Mouse (Mus musculus) stomach, embryonic 16.5 days (tissue): ENCODE measurements around the gene Lcn8. TPM values are rescaled to one million over a fixed set of nuclear protein-coding genes. Genes with fewer than 3 reads are reported as not detected.

Experiments
- ATAC-seq: fragments of 200-750 bp; cut with Nextera tagmentation; 2 replicates; pipeline ENCODE4 v1.8.0; 2017; ENCODE audit warnings: moderate number of reproducible peaks, moderate TSS enrichment; ENCODE audit not compliant: insufficient read depth, low FRiP score
- H3K27ac ChIP-seq: fragments of 300-500 bp; sonication (generic); 2 replicates; pipeline ENCODE4 v1.5.1; 2014; ENCODE audit warnings: low read length
- H3K27me3 ChIP-seq: fragments of 300-500 bp; sonication (generic); 2 replicates; pipeline ENCODE4 v1.6.1; 2014; ENCODE audit warnings: low read length, control low read depth, mixed read lengths; ENCODE audit not compliant: control insufficient read depth, insufficient read depth
- H3K36me3 ChIP-seq: fragments of 300-500 bp; sonication (generic); 2 replicates; pipeline ENCODE4 v1.6.1; 2014; ENCODE audit warnings: low read length; ENCODE audit not compliant: control insufficient read depth, insufficient read depth
- H3K4me1 ChIP-seq: fragments of 300-500 bp; sonication (generic); 2 replicates; pipeline ENCODE4 v1.6.1; 2014; ENCODE audit warnings: low read length, control low read depth, mixed read lengths; ENCODE audit not compliant: control insufficient read depth, insufficient read depth
- H3K4me2 ChIP-seq: fragments of 300-500 bp; sonication (generic); 2 replicates; pipeline ENCODE4 v1.6.1; 2014; ENCODE audit warnings: low read depth, low read length, mixed read lengths
- H3K4me3 ChIP-seq: fragments of 300-500 bp; sonication (generic); replicated peaks from 2 replicates; pipeline ENCODE4 v1.5.1; 2014; ENCODE audit warnings: mild to moderate bottlenecking, low read length
- H3K9ac ChIP-seq: fragments of 300-500 bp; sonication (generic); 2 replicates; pipeline ENCODE4 v1.6.1; 2014; ENCODE audit warnings: low read length
- H3K9me3 ChIP-seq: fragments of 300-500 bp; sonication (generic); replicated peaks from 2 replicates; pipeline ENCODE4 v1.6.1; 2016; ENCODE audit warnings: low read length, control low read depth; ENCODE audit not compliant: control insufficient read depth
- WGBS: fragments of 180-500 bp; shearing (Covaris S2); extraction: QIAGEN DNeasy Blood & Tissue Kit; methylation state at CpG from one replicate; pipeline ENCODE4 v1.1.7; 2014; 5-methylcytosine and 5-hydroxymethylcytosine counted together
- polyA plus RNA-seq: library from polyadenylated mRNA; unstranded; fragments of >200 nt; fragmentation: Nextera tagmentation; extraction: Ambion mirVana; gene quantifications from 2 replicates; pipeline ENCODE4 v1.2.1, GENCODE M21; 2015

The Lcn8 gene
- polyA plus RNA-seq, 1 experiment from 2014 or later = not detected

GRCm38 (mm10) chr2:25625986-25626385 is 26.9 kb upstream of the Lcn8 start:
- H3K9me3 ChIP-seq = no peaks in the 10 kb centered on the region
- no peaks in the 10 kb centered on the region for H3K27me3 ChIP-seq
- H3K9ac ChIP-seq = no peak overlapping the region
- no peak overlapping the region for H3K27ac ChIP-seq
- H3K4me1 ChIP-seq = no peaks in the 10 kb centered on the region
- no peak overlapping the region for H3K4me3 ChIP-seq
- H3K4me2 ChIP-seq = no peak overlapping the region
- ATAC-seq = no peak
- H3K36me3 ChIP-seq = no peaks in the 10 kb centered on the region
- 35% methylated on average over 5 of the region's 5 CpGs for WGBS

GRCm38 (mm10) chr2:25627811-25628210 is 25.1 kb upstream of the Lcn8 start, which contains the start of gene Fcna:
TSS of gene Fcna (minus strand) at chr2:25628030.
- no peaks in the 10 kb centered on the region for H3K36me3 ChIP-seq
- H3K27me3 ChIP-seq = no peaks in the 10 kb centered on the region
- ATAC-seq = no peak
- no peak within 1 kb of the TSS for H3K4me2 ChIP-seq
- no peak within 1 kb of the TSS for H3K9ac ChIP-seq
- no peaks in the 10 kb centered on the region for H3K4me1 ChIP-seq
- no peak within 1 kb of the TSS for H3K4me3 ChIP-seq
- 69% methylated on average over 6 of the region's 6 CpGs for WGBS
- H3K9me3 ChIP-seq = no peaks in the 10 kb centered on the region
- H3K27ac ChIP-seq = no peak within 1 kb of the TSS

GRCm38 (mm10) chr2:25628738-25629137 is 24.2 kb upstream of the Lcn8 start:
- WGBS = 49% methylated on average over 4 of the region's 4 CpGs
- H3K4me1 ChIP-seq = no peaks in the 10 kb centered on the region
- no peaks in the 10 kb centered on the region for H3K9me3 ChIP-seq
- no peak for ATAC-seq
- H3K36me3 ChIP-seq = no peaks in the 10 kb centered on the region
- no peak overlapping the region for H3K9ac ChIP-seq
- H3K27ac ChIP-seq = no peak overlapping the region
- no peak overlapping the region for H3K4me3 ChIP-seq
- H3K27me3 ChIP-seq = no peaks in the 10 kb centered on the region
- no peak overlapping the region for H3K4me2 ChIP-seq

- Histone ChIP-seq H3K9me3 (no peaks in the 10 kb centered on the region), H3K4me3 (no peak overlapping the region), H3K4me2 (no peak overlapping the region), H3K36me3 (no peaks in the 10 kb centered on the region), H3K9ac (no peak overlapping the region), H3K4me1 (no peaks in the 10 kb centered on the region), H3K27ac (no peak overlapping the region), H3K27me3 (no peaks in the 10 kb centered on the region)
- WGBS = 71% methylated on average over 3 of the region's 3 CpGs
- no peak for ATAC-seq
Measured at GRCm38 (mm10) chr2:25633616-25634015, 19.3 kb upstream of the Lcn8 start.

- H3K4me1 ChIP-seq = no peaks in the 10 kb centered on the region
- 62% methylated on average over 1 of the region's 1 CpGs for WGBS
- no peak overlapping the region for H3K9ac ChIP-seq
- no peaks in the 10 kb centered on the region for H3K9me3 ChIP-seq
- no peaks in the 10 kb centered on the region for H3K27me3 ChIP-seq
- H3K27ac ChIP-seq = no peak overlapping the region
- no peaks in the 10 kb centered on the region for H3K36me3 ChIP-seq
- ATAC-seq = no peak
- H3K4me3 ChIP-seq = no peak overlapping the region
- H3K4me2 ChIP-seq = no peak overlapping the region
Measured at GRCm38 (mm10) chr2:25634046-25634445, 18.9 kb upstream of the Lcn8 start.

- H3K27me3 ChIP-seq = no peaks in the 10 kb centered on the region
- no peaks in the 10 kb centered on the region for H3K9me3 ChIP-seq
- ATAC-seq = no peak
- H3K4me2 ChIP-seq = no peak overlapping the region
- WGBS = 23% methylated on average over 6 of the region's 6 CpGs
- no peaks in the 10 kb centered on the region for H3K4me1 ChIP-seq
- H3K4me3 ChIP-seq = no peak overlapping the region
- no peak overlapping the region for H3K9ac ChIP-seq
- no peak overlapping the region for H3K27ac ChIP-seq
- no peaks in the 10 kb centered on the region for H3K36me3 ChIP-seq
Measured at GRCm38 (mm10) chr2:25639890-25640289, 13.0 kb upstream of the Lcn8 start.

- Histone ChIP-seq H3K27ac (no peak overlapping the region), H3K4me1 (no peaks in the 10 kb centered on the region), H3K27me3 (no peaks in the 10 kb centered on the region), H3K36me3 (no peaks in the 10 kb centered on the region), H3K9me3 (no peaks in the 10 kb centered on the region), H3K9ac (no peak overlapping the region), H3K4me2 (no peak overlapping the region), H3K4me3 (no peak overlapping the region)
- no peak for ATAC-seq
- WGBS = 56% methylated on average over 1 of the region's 1 CpGs
Measured at GRCm38 (mm10) chr2:25654502-25654901, 1.6 kb downstream of the Lcn8 start.

- Histone ChIP-seq H3K36me3 (no peaks in the 10 kb centered on the region), H3K9me3 (no peaks in the 10 kb centered on the region), H3K9ac (no peak overlapping the region), H3K4me2 (no peak overlapping the region), H3K4me3 (no peak overlapping the region), H3K4me1 (no peaks in the 10 kb centered on the region), H3K27ac (no peak overlapping the region), H3K27me3 (no peaks in the 10 kb centered on the region)
- no peak for ATAC-seq
- 75% methylated on average over 4 of the region's 4 CpGs for WGBS
Measured at GRCm38 (mm10) chr2:25656691-25657090, 3.8 kb downstream of the Lcn8 start.

GRCm38 (mm10) chr2:25657246-25657645 is 4.3 kb downstream of the Lcn8 start:
- Histone ChIP-seq H3K4me1 (no peaks in the 10 kb centered on the region), H3K9ac (no peak overlapping the region), H3K4me3 (no peak overlapping the region), H3K36me3 (no peaks in the 10 kb centered on the region), H3K27me3 (no peaks in the 10 kb centered on the region), H3K4me2 (no peak overlapping the region), H3K9me3 (no peaks in the 10 kb centered on the region), H3K27ac (no peak overlapping the region)
- 79% methylated on average over 4 of the region's 4 CpGs for WGBS
- ATAC-seq = no peak

GRCm38 (mm10) chr2:25657652-25658051 is 4.7 kb downstream of the Lcn8 start, which contains the start of gene Lcn5:
TSS of gene Lcn5 (plus strand) at chr2:25657952.
- Histone ChIP-seq H3K4me2 (no peak within 1 kb of the TSS), H3K4me3 (no peak within 1 kb of the TSS), H3K36me3 (no peaks in the 10 kb centered on the region), H3K27me3 (no peaks in the 10 kb centered on the region), H3K9me3 (no peaks in the 10 kb centered on the region), H3K4me1 (no peaks in the 10 kb centered on the region), H3K27ac (no peak within 1 kb of the TSS), H3K9ac (no peak within 1 kb of the TSS)
- no peak for ATAC-seq
